Mouse (Mus musculus): Measurements from ENCODE around the gene Hamp2. TPM values are rescaled to one million over a fixed set of nuclear protein-coding genes. Genes with fewer than 3 reads are reported as not detected.

Gene Hamp2
- polyA plus RNA-seq, 1 experiment from 2014 or later = not detected

GRCm38 (mm10) chr7:30914732-30915131, 9.7 kb downstream of the Hamp2 start, which contains the start of gene Mag:
Gene Mag, minus strand, starts transcription at chr7:30914873.
- ATAC-seq = no peak
- Histone ChIP-seq H3K27ac (ENCODE audit: low read length) (no peak within 1 kb of the TSS), H3K27me3 (replicated peaks; ENCODE audit: control insufficient read depth, insufficient read depth, low read length) (no peaks in the 10 kb centered on the region), H3K4me1 (ENCODE audit: control insufficient read depth, insufficient read depth, low read length) (no peaks in the 10 kb centered on the region), H3K4me2 (ENCODE audit: low read depth, low read length) (no peak within 1 kb of the TSS), H3K4me3 (ENCODE audit: low read length) (no peak within 1 kb of the TSS), H3K36me3 (ENCODE audit: control insufficient read depth, insufficient read depth, low read length) (no peaks in the 10 kb centered on the region), H3K9me3 (ENCODE audit: control insufficient read depth, low read length) (no peaks in the 10 kb centered on the region), H3K9ac (ENCODE audit: low read depth, low read length) (no peak within 1 kb of the TSS)
- WGBS = 64% methylated on average over 8 of the region's 8 CpGs

DNA sequence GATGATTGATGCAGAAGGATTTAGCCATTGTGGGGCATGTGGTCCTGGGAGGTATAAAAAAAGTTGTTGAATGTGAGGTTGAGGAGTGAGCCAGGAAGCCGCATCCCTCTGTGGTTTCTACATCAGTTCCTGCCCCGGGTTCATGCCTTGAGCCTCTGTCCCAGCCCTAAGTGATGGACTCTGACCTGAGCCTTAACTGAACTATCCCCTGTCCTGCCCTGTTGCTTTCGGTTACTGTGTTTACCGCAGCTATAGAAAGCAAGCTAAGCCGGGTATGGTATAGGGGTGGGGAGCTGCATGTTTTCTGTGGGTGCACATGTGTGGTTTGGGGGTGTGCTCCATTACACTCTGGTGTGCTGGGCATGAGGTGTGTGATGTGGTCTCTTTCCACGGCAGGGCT, 14.7 kb downstream of the Hamp2 start:
- WGBS = 66% methylated on average over 6 of the region's 6 CpGs
- Histone ChIP-seq H3K9me3 (ENCODE audit: control insufficient read depth, low read length) (no peaks in the 10 kb centered on the region), H3K9ac (ENCODE audit: low read depth, low read length) (no peak overlapping the region), H3K4me1 (ENCODE audit: control insufficient read depth, insufficient read depth, low read length) (peaks cover 5% of the 10 kb centered on the region; the same call in 1 of the 2 replicates), H3K36me3 (ENCODE audit: control insufficient read depth, insufficient read depth, low read length) (no peaks in the 10 kb centered on the region), H3K27me3 (replicated peaks; ENCODE audit: control insufficient read depth, insufficient read depth, low read length) (no peaks in the 10 kb centered on the region), H3K4me3 (ENCODE audit: low read length) (no peak overlapping the region), H3K4me2 (ENCODE audit: low read depth, low read length) (no peak overlapping the region), H3K27ac (ENCODE audit: low read length) (no peak overlapping the region)
- ATAC-seq = peak; percentile 51; the same call in 1 of the 2 replicates

DNA sequence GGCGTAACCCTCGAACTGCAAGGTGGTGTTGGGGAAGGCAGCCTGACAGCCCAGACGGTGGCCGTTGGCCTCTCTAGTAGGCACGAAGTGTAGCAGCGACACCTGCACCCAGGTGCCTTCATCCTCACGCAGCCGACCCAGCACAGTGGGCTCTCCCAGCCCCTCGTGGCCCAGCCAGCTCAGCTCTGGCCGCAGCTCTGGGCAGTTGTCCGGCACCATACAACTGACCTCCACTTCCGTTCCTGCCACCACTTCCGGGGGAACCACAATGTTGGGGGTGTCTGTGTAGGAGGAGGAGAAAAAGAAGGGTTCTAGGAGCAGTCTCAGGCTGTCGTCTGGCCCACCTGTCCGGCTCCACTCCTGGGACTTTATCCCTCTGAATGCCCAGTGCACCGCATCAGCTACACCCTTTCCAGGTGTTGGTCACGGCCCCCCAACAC, 15.5 kb downstream of the Hamp2 start:
- Histone ChIP-seq H3K27me3 (replicated peaks; ENCODE audit: control insufficient read depth, insufficient read depth, low read length) (no peaks in the 10 kb centered on the region), H3K9ac (ENCODE audit: low read depth, low read length) (peak overlapping the region; percentile 37; the same call in 1 of the 2 replicates), H3K4me3 (ENCODE audit: low read length) (peak overlapping the region; percentile 26), H3K4me2 (ENCODE audit: low read depth, low read length) (peak overlapping the region; percentile 64), H3K4me1 (ENCODE audit: control insufficient read depth, insufficient read depth, low read length) (peaks cover 5% of the 10 kb centered on the region; the same call in 1 of the 2 replicates), H3K9me3 (ENCODE audit: control insufficient read depth, low read length) (no peaks in the 10 kb centered on the region), H3K36me3 (ENCODE audit: control insufficient read depth, insufficient read depth, low read length) (no peaks in the 10 kb centered on the region), H3K27ac (ENCODE audit: low read length) (no peak overlapping the region)
- 26% methylated on average over 17 of the region's 17 CpGs for WGBS
- peak; percentile 48 for ATAC-seq

- peak; percentile 61 for ATAC-seq
- H3K9me3 ChIP-seq (ENCODE audit: control insufficient read depth, low read length) = no peaks in the 10 kb centered on the region
- WGBS = 3% methylated on average over 23 of the region's 26 CpGs
- H3K36me3 ChIP-seq (ENCODE audit: control insufficient read depth, insufficient read depth, low read length) = no peaks in the 10 kb centered on the region
- no peak overlapping the region for H3K27ac ChIP-seq (ENCODE audit: low read length)
- H3K27me3 ChIP-seq (replicated peaks; ENCODE audit: control insufficient read depth, insufficient read depth, low read length) = no peaks in the 10 kb centered on the region
- peak overlapping the region; percentile 64 for H3K4me2 ChIP-seq (ENCODE audit: low read depth, low read length)
- H3K4me1 ChIP-seq (ENCODE audit: control insufficient read depth, insufficient read depth, low read length) = peaks cover 5% of the 10 kb centered on the region; the same call in 1 of the 2 replicates
- peak overlapping the region; percentile 26 for H3K4me3 ChIP-seq (ENCODE audit: low read length)
- peak overlapping the region; percentile 37; the same call in 1 of the 2 replicates for H3K9ac ChIP-seq (ENCODE audit: low read depth, low read length)
Measured at GRCm38 (mm10) chr7:30908277-30908991, 16.0 kb downstream of the Hamp2 start.

DNA sequence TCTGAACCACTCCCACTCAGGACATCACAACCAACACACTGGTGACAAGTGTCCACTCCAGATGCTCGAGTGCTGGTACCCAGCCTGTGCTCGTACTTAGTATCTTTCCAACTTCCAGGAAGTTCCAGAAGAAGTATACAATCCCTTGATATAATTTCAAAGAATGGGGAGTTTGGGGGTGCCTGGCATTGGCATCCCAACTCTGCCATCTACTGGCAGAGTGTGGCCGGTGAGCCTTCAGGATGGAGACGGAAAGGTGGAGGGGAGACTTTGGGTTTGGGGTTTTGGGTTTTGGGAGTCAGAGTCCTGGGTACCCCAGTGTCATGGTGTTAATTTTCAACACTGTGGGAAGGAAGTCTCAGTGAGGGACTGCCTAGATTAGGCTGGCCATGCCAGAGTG, 20.4 kb downstream of the Hamp2 start:
- no peaks in the 10 kb centered on the region for H3K36me3 ChIP-seq (ENCODE audit: control insufficient read depth, insufficient read depth, low read length)
- H3K4me2 ChIP-seq (ENCODE audit: low read depth, low read length) = no peak overlapping the region
- no peak overlapping the region for H3K27ac ChIP-seq (ENCODE audit: low read length)
- WGBS = 43% methylated on average over 4 of the region's 4 CpGs
- ATAC-seq = no peak
- no peak overlapping the region for H3K4me3 ChIP-seq (ENCODE audit: low read length)
- no peaks in the 10 kb centered on the region for H3K9me3 ChIP-seq (ENCODE audit: control insufficient read depth, low read length)
- no peak overlapping the region for H3K9ac ChIP-seq (ENCODE audit: low read depth, low read length)
- H3K27me3 ChIP-seq (replicated peaks; ENCODE audit: control insufficient read depth, insufficient read depth, low read length) = no peaks in the 10 kb centered on the region
- peaks cover 8% of the 10 kb centered on the region for H3K4me1 ChIP-seq (ENCODE audit: control insufficient read depth, insufficient read depth, low read length)

- no peak overlapping the region for H3K27ac ChIP-seq (ENCODE audit: low read length)
- no peak overlapping the region for H3K9ac ChIP-seq (ENCODE audit: low read depth, low read length)
- H3K27me3 ChIP-seq (replicated peaks; ENCODE audit: control insufficient read depth, insufficient read depth, low read length) = no peaks in the 10 kb centered on the region
- no peaks in the 10 kb centered on the region for H3K36me3 ChIP-seq (ENCODE audit: control insufficient read depth, insufficient read depth, low read length)
- ATAC-seq = peak; percentile 65
- H3K4me1 ChIP-seq (ENCODE audit: control insufficient read depth, insufficient read depth, low read length) = peaks cover 9% of the 10 kb centered on the region; the same call in 1 of the 2 replicates
- H3K4me2 ChIP-seq (ENCODE audit: low read depth, low read length) = no peak overlapping the region
- WGBS = 69% methylated on average over 3 of the region's 3 CpGs
- H3K9me3 ChIP-seq (ENCODE audit: control insufficient read depth, low read length) = no peaks in the 10 kb centered on the region
- H3K4me3 ChIP-seq (ENCODE audit: low read length) = no peak overlapping the region
Measured at GRCm38 (mm10) chr7:30895217-30895616, 29.3 kb downstream of the Hamp2 start.

DNA sequence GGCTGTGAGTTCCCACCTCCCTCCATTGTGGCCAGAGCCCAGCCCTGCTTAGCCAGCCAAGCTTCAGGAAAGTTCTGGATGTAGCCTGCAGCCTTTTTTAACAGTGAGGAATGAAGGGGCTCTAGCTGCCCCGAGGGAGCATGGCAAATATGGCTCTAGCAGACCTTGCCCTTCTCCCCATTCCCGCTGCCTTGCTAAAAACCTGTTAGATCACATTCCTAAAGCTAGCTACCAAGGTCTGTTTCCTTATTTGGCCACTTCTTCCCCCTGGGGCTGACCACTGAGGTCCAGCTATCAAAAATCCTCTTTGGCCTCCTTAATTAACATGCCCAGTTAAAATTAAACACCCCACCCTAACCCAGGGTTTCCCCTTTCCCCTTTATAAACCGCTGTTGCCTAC, 32.0 kb downstream of the Hamp2 start:
- H3K27me3 ChIP-seq (replicated peaks; ENCODE audit: control insufficient read depth, insufficient read depth, low read length) = no peaks in the 10 kb centered on the region
- WGBS = 44% methylated on average over 3 of the region's 3 CpGs
- peak; percentile 55; the same call in 1 of the 2 replicates for ATAC-seq
- H3K9ac ChIP-seq (ENCODE audit: low read depth, low read length) = no peak overlapping the region
- no peak overlapping the region for H3K27ac ChIP-seq (ENCODE audit: low read length)
- H3K36me3 ChIP-seq (ENCODE audit: control insufficient read depth, insufficient read depth, low read length) = no peaks in the 10 kb centered on the region
- H3K4me2 ChIP-seq (ENCODE audit: low read depth, low read length) = no peak overlapping the region
- H3K4me1 ChIP-seq (ENCODE audit: control insufficient read depth, insufficient read depth, low read length) = 0 out of 2 replicates have a peak, but pooled peaks cover 6% of the 10 kb centered on the region
- H3K4me3 ChIP-seq (ENCODE audit: low read length) = no peak overlapping the region
- H3K9me3 ChIP-seq (ENCODE audit: control insufficient read depth, low read length) = no peaks in the 10 kb centered on the region

DNA sequence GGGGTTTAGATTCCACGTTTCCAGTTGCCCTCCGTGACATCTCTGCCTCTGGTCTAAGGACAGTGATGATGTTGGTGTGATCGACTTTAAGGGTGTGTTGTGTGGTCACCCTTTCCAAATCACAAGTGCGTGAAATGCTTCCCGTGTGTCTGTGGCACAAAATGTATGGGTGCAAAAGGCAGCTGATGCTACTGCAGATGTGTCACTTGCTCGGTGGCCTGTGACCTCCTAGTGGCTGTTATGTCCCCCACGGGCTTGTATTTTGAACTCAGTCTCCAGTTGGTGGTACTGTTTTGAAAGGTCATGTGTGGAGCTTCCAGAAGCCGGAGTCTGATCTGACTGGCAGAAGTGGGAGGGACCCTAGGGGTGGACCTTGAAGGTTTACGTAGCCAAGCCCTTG, 32.7 kb downstream of the Hamp2 start:
- no peak overlapping the region for H3K27ac ChIP-seq (ENCODE audit: low read length)
- no peaks in the 10 kb centered on the region for H3K9me3 ChIP-seq (ENCODE audit: control insufficient read depth, low read length)
- H3K4me2 ChIP-seq (ENCODE audit: low read depth, low read length) = no peak overlapping the region
- H3K27me3 ChIP-seq (replicated peaks; ENCODE audit: control insufficient read depth, insufficient read depth, low read length) = no peaks in the 10 kb centered on the region
- H3K9ac ChIP-seq (ENCODE audit: low read depth, low read length) = no peak overlapping the region
- H3K4me1 ChIP-seq (ENCODE audit: control insufficient read depth, insufficient read depth, low read length) = 0 out of 2 replicates have a peak, but pooled peaks cover 6% of the 10 kb centered on the region
- ATAC-seq = no peak
- no peaks in the 10 kb centered on the region for H3K36me3 ChIP-seq (ENCODE audit: control insufficient read depth, insufficient read depth, low read length)
- H3K4me3 ChIP-seq (ENCODE audit: low read length) = no peak overlapping the region
- WGBS = 76% methylated on average over 9 of the region's 9 CpGs

GRCm38 (mm10) chr7:30890681-30891080, 33.8 kb downstream of the Hamp2 start:
- ATAC-seq = no peak
- no peak overlapping the region for H3K4me3 ChIP-seq (ENCODE audit: low read length)
- H3K9ac ChIP-seq (ENCODE audit: low read depth, low read length) = no peak overlapping the region
- 0 out of 2 replicates have a peak, but pooled peaks cover 6% of the 10 kb centered on the region for H3K4me1 ChIP-seq (ENCODE audit: control insufficient read depth, insufficient read depth, low read length)
- H3K27me3 ChIP-seq (replicated peaks; ENCODE audit: control insufficient read depth, insufficient read depth, low read length) = no peaks in the 10 kb centered on the region
- H3K27ac ChIP-seq (ENCODE audit: low read length) = no peak overlapping the region
- no peaks in the 10 kb centered on the region for H3K9me3 ChIP-seq (ENCODE audit: control insufficient read depth, low read length)
- H3K4me2 ChIP-seq (ENCODE audit: low read depth, low read length) = no peak overlapping the region
- H3K36me3 ChIP-seq (ENCODE audit: control insufficient read depth, insufficient read depth, low read length) = no peaks in the 10 kb centered on the region
- 60% methylated on average over 2 of the region's 2 CpGs for WGBS

All from intestine, embryonic 16.5 days (tissue).